Mouse (Mus musculus): ENCODE data around the gene Ttc39a.

Ttc39a gene

GRCm38 (mm10) chr4:109406486-109407175 lies at the start of gene Ttc39a:
Gene Ttc39a (plus strand): TSS chr4:109406623.
- peak; percentile 78 to 88 for DNase-seq (ENCODE audit: inconsistent age in 2 of 2, low spot score in 1 of 2)

GRCm38 (mm10) chr4:109378107-109378506 lies 28.3 kb upstream of the Ttc39a start:
- DNase-seq (ENCODE audit: inconsistent age in 2 of 2, low spot score in 1 of 2) = no peak

GRCm38 (mm10) chr4:109382457-109382856 lies 24.0 kb upstream of the Ttc39a start:
- no peak for DNase-seq (ENCODE audit: inconsistent age in 2 of 2, low spot score in 1 of 2)

GRCm38 (mm10) chr4:109385599-109385998 lies 20.8 kb upstream of the Ttc39a start:
- DNase-seq (ENCODE audit: inconsistent age in 2 of 2, low spot score in 1 of 2) = no peak

- DNase-seq (ENCODE audit: inconsistent age in 2 of 2, low spot score in 1 of 2) = no peak
Observed at GRCm38 (mm10) chr4:109393229-109393779, 13.1 kb upstream of the Ttc39a start.

GRCm38 (mm10) chr4:109393902-109394301 lies 12.5 kb upstream of the Ttc39a start:
- peak in 1 of 2 experiments; percentile 41 for DNase-seq (ENCODE audit: inconsistent age in 2 of 2, low spot score in 1 of 2)

GRCm38 (mm10) chr4:109394314-109395074 lies 11.9 kb upstream of the Ttc39a start:
- no peak for DNase-seq (ENCODE audit: inconsistent age in 2 of 2, low spot score in 1 of 2)

GRCm38 (mm10) chr4:109400366-109400980 lies 6.0 kb upstream of the Ttc39a start:
- DNase-seq (ENCODE audit: inconsistent age in 2 of 2, low spot score in 1 of 2) = no peak

- DNase-seq (ENCODE audit: inconsistent age in 2 of 2, low spot score in 1 of 2) = peak in 1 of 2 experiments; percentile 64
Observed at GRCm38 (mm10) chr4:109401176-109401689, 5.2 kb upstream of the Ttc39a start.

GRCm38 (mm10) chr4:109404908-109405307 lies 1.5 kb upstream of the Ttc39a start:
- peak in 1 of 2 experiments; percentile 57 for DNase-seq (ENCODE audit: inconsistent age in 2 of 2, low spot score in 1 of 2)

GRCm38 (mm10) chr4:109405415-109405814 lies 1.0 kb upstream of the Ttc39a start:
- peak in 1 of 2 experiments; percentile 59 for DNase-seq (ENCODE audit: inconsistent age in 2 of 2, low spot score in 1 of 2)

GRCm38 (mm10) chr4:109406054-109406485 lies 353 bp upstream of the Ttc39a start:
- peak; percentile 91 to 94 for DNase-seq (ENCODE audit: inconsistent age in 2 of 2, low spot score in 1 of 2)

- DNase-seq (ENCODE audit: inconsistent age in 2 of 2, low spot score in 1 of 2) = no peak
Observed at GRCm38 (mm10) chr4:109407176-109407520, 725 bp downstream of the Ttc39a start.

GRCm38 (mm10) chr4:109407701-109408485 lies 1.5 kb downstream of the Ttc39a start:
- DNase-seq (ENCODE audit: inconsistent age in 2 of 2, low spot score in 1 of 2) = no peak

GRCm38 (mm10) chr4:109410681-109411376 lies 4.4 kb downstream of the Ttc39a start:
- DNase-seq (ENCODE audit: inconsistent age in 2 of 2, low spot score in 1 of 2) = no peak

GRCm38 (mm10) chr4:109411377-109411967 lies 5.0 kb downstream of the Ttc39a start:
- DNase-seq (ENCODE audit: inconsistent age in 2 of 2, low spot score in 1 of 2) = no peak

- no peak for DNase-seq (ENCODE audit: inconsistent age in 2 of 2, low spot score in 1 of 2)
Observed at GRCm38 (mm10) chr4:109412233-109412632, 5.8 kb downstream of the Ttc39a start.

- DNase-seq (ENCODE audit: inconsistent age in 2 of 2, low spot score in 1 of 2) = no peak
Observed at GRCm38 (mm10) chr4:109417998-109418397, 11.6 kb downstream of the Ttc39a start.

GRCm38 (mm10) chr4:109419017-109419416 lies 12.6 kb downstream of the Ttc39a start:
- no peak for DNase-seq (ENCODE audit: inconsistent age in 2 of 2, low spot score in 1 of 2)

GRCm38 (mm10) chr4:109419563-109419962 lies 13.1 kb downstream of the Ttc39a start:
- no peak for DNase-seq (ENCODE audit: inconsistent age in 2 of 2, low spot score in 1 of 2)

Data from adrenal gland, adult (tissue).